Mouse (Mus musculus) brain, adult 2 months (tissue): ENCODE measurements around the gene Gm5622.
"Not testable (repeated sequence)": the region's sequence is repeated elsewhere in the genome, so short reads cannot be mapped to it uniquely, and the experiment has no call there.

Experiments
- DNase-seq: peaks from one replicate; pipeline ENCODE4 v3.0.0; 2011; ENCODE audit warnings: low read depth, low spot score

Gene Gm5622

DNA sequence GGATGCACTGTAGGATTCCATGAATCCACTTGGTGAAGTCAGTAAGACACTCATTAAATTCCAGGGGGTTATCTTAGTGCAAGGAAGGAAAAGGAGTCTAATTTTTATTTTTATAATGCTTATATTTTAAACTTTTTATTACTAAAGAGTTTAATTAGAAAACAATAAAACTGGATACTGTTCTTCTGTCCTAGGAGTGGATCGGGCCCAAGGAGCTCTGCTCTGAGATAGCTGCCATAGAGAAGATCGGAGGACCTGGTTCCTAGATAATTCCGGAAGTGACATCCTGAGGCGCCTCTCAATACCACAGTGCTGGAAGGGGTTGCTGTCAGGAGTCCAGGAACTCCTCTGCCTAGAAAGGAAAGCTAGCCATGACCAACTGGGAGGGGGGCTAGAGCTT, at the start of gene Gm5622:
Gene Gm5622 (plus strand): TSS at position 301 of the 400 bp plus-strand sequence.
- no peak for DNase-seq

DNA sequence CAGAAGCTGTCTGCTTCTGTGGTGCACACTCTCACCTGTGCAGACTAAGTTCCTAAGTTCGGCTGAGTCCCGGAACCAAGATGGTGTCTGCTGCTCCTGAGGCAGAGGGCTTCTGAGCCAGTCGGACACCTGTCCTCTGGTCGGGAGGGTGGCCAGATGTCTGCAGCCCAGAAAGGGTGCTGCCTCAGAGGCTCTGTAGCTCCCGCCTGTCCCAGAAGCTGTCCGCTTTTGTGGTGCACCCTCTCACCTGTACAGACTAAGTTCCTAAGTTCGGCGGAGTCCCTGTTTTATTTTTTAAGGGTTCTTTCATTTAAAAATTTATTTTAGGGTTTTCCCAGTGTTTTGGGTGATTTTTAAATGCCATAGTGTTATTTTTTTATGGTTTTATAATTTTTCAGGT, 45.2 kb upstream of the Gm5622 start:
- no peak for DNase-seq

DNA sequence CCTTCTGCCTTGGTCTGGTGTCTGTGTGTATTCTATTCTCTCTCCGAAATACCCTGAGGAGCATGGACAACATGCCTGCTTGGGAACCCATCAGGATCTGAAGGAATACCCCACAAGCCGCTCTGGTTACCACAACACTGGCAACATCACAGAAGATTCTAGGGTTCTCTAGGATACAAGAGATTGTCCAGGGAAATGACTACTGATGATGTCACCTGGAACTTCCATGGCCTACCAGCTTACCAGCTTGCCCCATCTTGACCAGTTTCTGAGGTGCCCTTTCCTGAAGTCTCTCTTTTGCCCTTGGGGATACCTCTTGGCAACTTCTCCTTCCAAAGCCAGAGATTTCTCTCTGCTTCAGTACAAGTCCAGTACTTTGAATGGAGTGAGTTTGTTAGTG, 21.4 kb downstream of the Gm5622 start, which contains the start of gene Gm17175:
Gene Gm17175 (minus strand): TSS at position 101 of the 400 bp plus-strand sequence.
- DNase-seq = not testable (repeated sequence)

DNA sequence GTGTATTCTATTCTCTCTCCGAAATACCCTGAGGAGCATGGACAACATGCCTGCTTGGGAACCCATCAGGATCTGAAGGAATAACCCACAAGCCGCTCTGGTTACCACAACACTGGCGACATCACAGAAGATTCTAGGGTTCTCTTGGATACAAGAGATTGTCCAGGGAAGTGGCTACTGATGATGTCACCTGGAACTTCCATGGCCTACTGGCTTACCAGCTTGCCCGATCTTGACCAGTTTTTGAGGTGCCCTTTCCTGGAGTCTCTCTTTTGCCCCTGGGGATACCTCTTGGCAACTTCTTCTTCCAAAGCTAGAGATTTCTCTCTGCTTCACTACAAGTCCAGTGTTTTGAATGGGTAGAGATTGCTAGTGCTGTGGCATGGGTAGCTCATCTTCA, 39.4 kb downstream of the Gm5622 start, which contains the start of gene Gm17174:
Gene Gm17174 (minus strand): TSS at position 101 of the 400 bp plus-strand sequence.
- DNase-seq = not testable (repeated sequence)

DNA sequence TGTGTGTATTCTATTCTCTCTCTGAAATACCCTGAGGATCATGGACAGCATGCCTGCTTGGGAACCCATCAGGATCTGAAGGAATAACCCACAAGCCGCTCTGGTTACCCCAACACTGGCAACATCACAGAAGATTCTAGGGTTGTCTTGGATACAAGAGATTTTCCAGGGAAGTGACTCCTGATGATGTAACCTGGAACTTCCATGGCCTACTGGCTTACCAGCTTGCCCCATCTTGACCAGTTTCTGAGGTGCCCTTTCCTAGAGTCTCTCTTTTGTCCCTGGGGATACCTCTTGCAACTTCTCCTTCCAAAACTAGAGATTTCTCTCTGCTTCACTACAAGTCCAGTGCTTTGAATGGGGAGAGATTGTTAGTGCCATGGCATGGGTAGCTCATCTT, 58.6 kb downstream of the Gm5622 start, which contains the start of gene Gm17078:
Gene Gm17078 (minus strand): TSS at position 101 of the 400 bp plus-strand sequence.
- DNase-seq = no peak

DNA sequence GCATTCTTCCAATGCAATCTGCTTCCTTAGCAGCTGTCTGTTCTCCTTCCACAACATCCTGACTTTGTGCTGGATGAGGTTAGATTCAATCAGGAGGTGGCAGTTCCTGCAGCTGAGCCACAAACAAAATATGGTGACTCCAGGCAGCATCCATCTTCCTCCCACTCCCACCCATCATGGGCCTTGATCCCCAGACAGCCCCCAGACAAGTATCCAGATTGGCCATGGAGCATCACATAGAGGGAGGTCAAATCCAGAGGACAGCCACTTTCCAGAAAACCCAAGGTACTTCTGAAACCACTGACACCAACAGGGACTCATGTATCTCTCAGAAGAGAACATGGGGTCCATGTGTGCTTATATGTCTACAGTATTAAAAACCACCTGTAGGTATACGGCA, 79.8 kb downstream of the Gm5622 start:
- not testable (repeated sequence) for DNase-seq

DNA sequence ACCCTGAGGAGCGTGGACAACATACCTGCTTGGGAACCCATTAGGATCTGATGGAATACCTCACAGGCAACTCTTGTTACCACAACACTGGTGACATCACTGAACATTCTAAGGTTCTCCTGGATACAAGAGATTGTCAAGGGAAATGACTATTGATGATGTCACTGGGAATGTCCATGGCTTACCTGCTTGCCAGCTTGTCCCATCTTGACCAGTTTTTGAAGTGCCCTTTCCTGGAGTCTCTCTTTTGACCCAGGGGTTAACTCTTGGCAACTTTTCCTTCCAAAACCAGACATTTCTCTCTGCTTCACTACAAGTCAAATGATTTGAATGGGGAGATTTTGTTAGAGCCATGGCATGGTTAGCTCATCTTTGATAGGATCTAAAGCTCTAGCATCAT, 83.0 kb downstream of the Gm5622 start, which contains the start of gene Gm4181:
Gene Gm4181 (minus strand): TSS at position 101 of the 400 bp plus-strand sequence.
- DNase-seq = not testable (repeated sequence)

DNA sequence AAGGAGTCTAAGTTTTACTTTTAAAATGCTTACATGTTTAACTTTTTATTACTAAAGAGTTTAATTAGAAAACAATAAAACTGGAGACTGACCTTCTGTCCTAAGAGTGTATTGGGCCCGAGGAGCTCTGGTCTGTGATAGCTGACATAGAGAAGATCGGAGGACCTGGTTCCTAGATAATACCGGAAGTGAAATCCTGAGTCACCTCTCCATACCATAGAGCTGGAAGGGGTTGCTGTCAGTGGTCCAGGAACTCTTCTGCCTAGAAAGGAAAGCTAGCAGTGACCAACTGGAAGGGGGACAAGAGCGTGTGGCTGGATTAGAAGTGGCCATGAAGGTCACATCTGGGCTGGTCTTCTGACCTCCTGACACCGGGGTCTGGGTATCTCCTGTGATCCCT, 124.7 kb downstream of the Gm5622 start:
- no peak for DNase-seq

DNA sequence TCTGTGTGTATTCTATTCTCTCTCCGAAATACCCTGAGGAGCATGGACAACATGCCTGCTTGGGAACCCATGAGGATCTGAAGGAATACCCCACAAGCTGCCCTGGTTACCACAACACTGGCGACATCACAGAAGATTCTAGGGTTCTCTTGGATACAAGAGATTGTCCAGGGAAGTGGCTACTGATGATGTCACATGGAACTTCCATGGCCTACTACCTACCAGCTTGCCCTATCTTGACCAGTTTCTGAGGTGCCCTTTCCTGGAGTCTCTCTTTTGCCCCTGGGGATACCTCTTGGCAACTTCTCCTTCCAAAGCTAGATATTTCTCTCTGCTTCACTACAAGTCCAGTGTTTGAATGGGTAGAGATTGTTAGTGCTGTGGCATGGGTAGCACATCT, 142.8 kb downstream of the Gm5622 start, which contains the start of gene Gm17079:
Gene Gm17079 (minus strand): TSS at position 101 of the 400 bp plus-strand sequence.
- not testable (repeated sequence) for DNase-seq
